Mouse (Mus musculus): ENCODE measurements at regions not wholly inside any gene's neighbourhood (a gene's known extent, or its start where the extent isn't known, plus 50 kb on each side); places are given as distances from the start of the nearest gene placed in this dataset.

GRCm38 (mm10) chr5:75518213-75518612 lies 56.5 kb upstream of the Kit start:
- H3K4me1 ChIP-seq (ENCODE audit: control insufficient read depth, insufficient read depth, low read length), result no peaks in the 10 kb centered on the region
- no peak overlapping the region for H3K4me2 ChIP-seq (replicated peaks; ENCODE audit: low read depth, low read length)
- no peak overlapping the region for H3K4me3 ChIP-seq (ENCODE audit: low read length)
- H3K27ac ChIP-seq (ENCODE audit: low read depth, low read length), result no peak overlapping the region
- no peaks in the 10 kb centered on the region for H3K9me3 ChIP-seq (ENCODE audit: control insufficient read depth, low read length)
- 56% methylated on average over 8 of the region's 8 CpGs for WGBS
- no peaks in the 10 kb centered on the region for H3K36me3 ChIP-seq (ENCODE audit: control insufficient read depth, insufficient read depth, low read length)
- no peak overlapping the region for H3K9ac ChIP-seq (ENCODE audit: low read depth, low read length)
- ATAC-seq (ENCODE audit: low FRiP score, low TSS enrichment), result 0 out of 2 replicates have a peak, but pooled peaks have one; percentile 60
- H3K27me3 ChIP-seq (ENCODE audit: control insufficient read depth, insufficient read depth, low read length), result no peaks in the 10 kb centered on the region

- Histone ChIP-seq H3K4me2 (replicated peaks; ENCODE audit: low read depth, low read length) (no peak overlapping the region), H3K27ac (ENCODE audit: low read depth, low read length) (no peak overlapping the region), H3K36me3 (ENCODE audit: control insufficient read depth, insufficient read depth, low read length) (no peaks in the 10 kb centered on the region), H3K27me3 (ENCODE audit: control insufficient read depth, insufficient read depth, low read length) (no peaks in the 10 kb centered on the region), H3K4me1 (ENCODE audit: control insufficient read depth, insufficient read depth, low read length) (no peaks in the 10 kb centered on the region), H3K9ac (ENCODE audit: low read depth, low read length) (no peak overlapping the region), H3K4me3 (ENCODE audit: low read length) (no peak overlapping the region), H3K9me3 (ENCODE audit: control insufficient read depth, low read length) (no peaks in the 10 kb centered on the region)
- WGBS, result 88% methylated on average over 4 of the region's 4 CpGs
- no peak for ATAC-seq (ENCODE audit: low FRiP score, low TSS enrichment)
Observed at GRCm38 (mm10) chr5:75523041-75523678, 51.6 kb upstream of the Kit start.
